Mouse (Mus musculus): ENCODE data around the gene Zpbp2.

GRCm38 (mm10) chr11:98589306-98589705 is 38.4 kb downstream of the Zpbp2 start:
- TF ChIP-seq CTCF (IDR thresholded peaks at IDR 0.05; ENCODE audit: insufficient read depth, low read length) (no peak), POLR2A (IDR thresholded peaks at IDR 0.05; ENCODE audit: borderline replicate concordance, extremely low read depth, low read depth, low read length) (no peak)

Measured in lung, adult 2 months (tissue).